Mouse (Mus musculus) limb, embryonic 12.5 days (tissue): ENCODE data around the gene Trmt44. TPM values are rescaled to one million over a fixed set of nuclear protein-coding genes. Genes with fewer than 3 reads are reported as not detected.

ENCODE experiments used
- ATAC-seq: fragments of 200-750 bp; cut with Nextera tagmentation; 2 replicates; pipeline ENCODE4 v1.8.0; 2017; ENCODE audit warnings: low read depth, moderate TSS enrichment; ENCODE audit not compliant: insufficient number of reproducible peaks, insufficient read depth, low FRiP score, low TSS enrichment
- H3K27ac ChIP-seq: fragments of 300-500 bp; sonication (generic); 2 replicates; pipeline ENCODE4 v1.5.1; 2016; ENCODE audit warnings: mild to moderate bottlenecking, moderate library complexity
- H3K27me3 ChIP-seq: fragments of 300-500 bp; sonication (generic); 2 replicates; pipeline ENCODE4 v1.6.1; 2016; ENCODE audit warnings: mild to moderate bottlenecking, moderate library complexity
- H3K36me3 ChIP-seq: fragments of 300-500 bp; sonication (generic); 2 replicates; pipeline ENCODE4 v1.6.1; 2016; ENCODE audit warnings: mild to moderate bottlenecking, moderate library complexity
- H3K4me1 ChIP-seq: fragments of 300-500 bp; sonication (generic); replicated peaks from 2 replicates; pipeline ENCODE4 v1.6.1; 2016
- H3K4me2 ChIP-seq: fragments of 300-500 bp; sonication (generic); 2 replicates; pipeline ENCODE4 v1.6.1; 2016; ENCODE audit warnings: mild to moderate bottlenecking, moderate library complexity
- H3K4me3 ChIP-seq: fragments of 300-500 bp; sonication (generic); replicated peaks from 2 replicates; pipeline ENCODE4 v1.5.1; 2016; ENCODE audit warnings: mild to moderate bottlenecking
- H3K9ac ChIP-seq: fragments of 300-500 bp; sonication (generic); replicated peaks from 2 replicates; pipeline ENCODE4 v1.6.1; 2016; ENCODE audit warnings: mild to moderate bottlenecking, moderate library complexity
- H3K9me3 ChIP-seq: fragments of 300-500 bp; sonication (generic); 2 replicates; pipeline ENCODE4 v1.6.1; 2016; ENCODE audit warnings: mild to moderate bottlenecking, moderate library complexity
- WGBS: fragments of 180-500 bp; shearing (Covaris S2); methylation state at CpG from one replicate; pipeline ENCODE4 v1.1.7; 2016; 5-methylcytosine and 5-hydroxymethylcytosine counted together
- polyA plus RNA-seq: library from polyadenylated mRNA; unstranded; fragments of >200 nt; fragmentation: Nextera tagmentation; extraction: Ambion mirVana; gene quantifications from 2 replicates; pipeline ENCODE4 v1.2.1, GENCODE M21; 2016

Trmt44 gene
- polyA plus RNA-seq, 1 experiment from 2014 or later, result 10.0 TPM

DNA sequence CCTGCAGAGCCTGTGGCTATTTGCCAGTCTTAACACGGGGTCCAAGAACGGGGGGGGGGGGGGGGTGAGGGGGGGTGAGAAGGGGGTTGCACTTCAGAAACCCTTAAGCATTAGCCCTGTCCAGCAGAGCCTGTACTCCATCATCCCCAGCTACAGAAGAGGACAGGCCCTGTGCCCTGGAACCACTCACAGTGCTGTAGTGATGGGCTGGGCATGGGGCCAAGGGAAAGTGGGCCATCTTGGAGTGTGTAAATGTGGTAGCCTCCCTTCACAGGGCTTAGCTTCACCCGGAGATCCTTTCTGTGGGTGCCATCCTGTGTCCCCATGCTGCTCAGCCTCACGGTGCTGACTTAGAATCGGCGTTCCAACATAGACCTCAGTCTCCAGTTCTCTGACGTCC lies 32.9 kb upstream of the Trmt44 start:
- no peaks in the 10 kb centered on the region for H3K9me3 ChIP-seq
- peaks cover 39% of the 10 kb centered on the region for H3K4me1 ChIP-seq
- no peak overlapping the region for H3K9ac ChIP-seq
- no peak overlapping the region for H3K4me2 ChIP-seq
- H3K36me3 ChIP-seq, result peaks cover 29% of the 10 kb centered on the region; the same call in 1 of the 2 replicates
- no peak for ATAC-seq
- H3K4me3 ChIP-seq, result no peak overlapping the region
- 88% methylated on average over 5 of the region's 7 CpGs for WGBS
- peak overlapping the region; percentile 85 for H3K27ac ChIP-seq
- no peaks in the 10 kb centered on the region for H3K27me3 ChIP-seq

DNA sequence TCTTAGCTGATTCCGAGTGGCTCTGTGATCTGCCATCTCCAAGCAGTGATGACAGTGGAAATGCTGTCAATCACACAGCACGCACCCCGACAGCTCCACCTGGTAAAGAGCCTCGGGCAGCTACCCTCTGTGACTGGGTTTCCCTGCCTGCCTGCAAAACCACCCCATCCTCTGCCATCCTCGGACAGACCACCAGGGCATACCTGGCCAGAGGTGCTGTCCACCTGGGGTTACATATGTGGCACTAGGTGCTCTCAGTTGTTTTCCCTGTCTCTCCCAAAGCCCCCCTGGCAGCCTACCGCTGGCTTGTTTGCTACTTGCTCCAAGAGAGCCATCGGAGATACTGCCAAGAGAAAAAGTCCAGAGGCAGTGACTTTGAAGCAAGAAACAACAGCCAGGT lies 31.9 kb upstream of the Trmt44 start:
- WGBS, result 89% methylated on average over 7 of the region's 7 CpGs
- ATAC-seq, result no peak
- no peaks in the 10 kb centered on the region for H3K9me3 ChIP-seq
- H3K4me2 ChIP-seq, result no peak overlapping the region
- 0 out of 2 replicates have a peak overlapping the region, but pooled peaks have one; percentile 0 for H3K9ac ChIP-seq
- peaks cover 38% of the 10 kb centered on the region; the same call in 1 of the 2 replicates for H3K36me3 ChIP-seq
- H3K4me1 ChIP-seq, result peaks cover 39% of the 10 kb centered on the region
- H3K27me3 ChIP-seq, result no peaks in the 10 kb centered on the region
- no peak overlapping the region for H3K4me3 ChIP-seq
- H3K27ac ChIP-seq, result no peak overlapping the region

DNA sequence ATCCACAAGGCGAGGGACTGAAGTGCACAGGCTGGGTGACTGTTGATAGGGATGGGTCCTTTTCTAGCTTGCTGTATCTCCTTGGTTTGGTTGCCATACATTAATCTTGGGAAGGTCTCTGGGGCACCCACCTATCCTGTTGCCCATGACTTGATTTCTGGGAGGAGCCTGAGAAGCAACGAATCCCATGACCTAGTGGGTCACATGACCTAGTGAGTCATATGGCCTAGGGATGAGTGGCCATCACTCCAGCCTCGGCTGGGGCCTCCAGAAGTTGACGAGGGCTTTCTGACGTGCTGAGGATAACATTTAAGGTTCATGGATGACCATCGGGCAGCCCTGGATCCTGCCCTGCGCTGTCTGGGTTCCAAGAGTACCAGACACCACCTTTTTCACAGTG lies 30.5 kb upstream of the Trmt44 start:
- Histone ChIP-seq H3K36me3 (peaks cover 52% of the 10 kb centered on the region), H3K9me3 (no peaks in the 10 kb centered on the region), H3K4me1 (peaks cover 29% of the 10 kb centered on the region), H3K4me3 (no peak overlapping the region), H3K9ac (no peak overlapping the region), H3K27ac (no peak overlapping the region), H3K27me3 (no peaks in the 10 kb centered on the region), H3K4me2 (no peak overlapping the region)
- 75% methylated on average over 7 of the region's 7 CpGs for WGBS
- no peak for ATAC-seq

DNA sequence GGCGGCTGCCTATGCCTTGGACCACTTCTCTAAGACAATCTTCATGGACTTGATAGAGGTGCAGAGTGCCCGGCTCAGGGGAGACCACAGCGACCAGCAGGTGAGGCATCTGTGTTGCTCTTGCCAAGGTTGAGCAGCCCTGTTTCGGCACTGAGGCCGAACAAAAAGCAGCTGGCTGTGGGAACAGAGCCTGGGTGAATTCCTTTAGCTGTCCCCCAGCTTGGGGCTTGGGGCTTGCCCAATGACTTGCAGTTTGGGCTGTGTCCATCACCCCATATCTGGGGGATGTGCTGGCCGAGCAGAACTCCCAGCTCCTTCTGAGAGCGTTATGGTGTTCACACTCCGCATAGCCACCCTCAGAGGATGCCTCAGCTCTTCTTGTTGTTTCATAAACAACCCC lies 26.7 kb upstream of the Trmt44 start:
- Histone ChIP-seq H3K4me1 (no peaks in the 10 kb centered on the region), H3K36me3 (peaks cover 74% of the 10 kb centered on the region), H3K4me3 (no peak overlapping the region), H3K27me3 (no peaks in the 10 kb centered on the region), H3K9me3 (peaks cover 6% of the 10 kb centered on the region; the same call in 1 of the 2 replicates), H3K27ac (no peak overlapping the region), H3K9ac (no peak overlapping the region), H3K4me2 (no peak overlapping the region)
- 90% methylated on average over 8 of the region's 8 CpGs for WGBS
- no peak for ATAC-seq

DNA sequence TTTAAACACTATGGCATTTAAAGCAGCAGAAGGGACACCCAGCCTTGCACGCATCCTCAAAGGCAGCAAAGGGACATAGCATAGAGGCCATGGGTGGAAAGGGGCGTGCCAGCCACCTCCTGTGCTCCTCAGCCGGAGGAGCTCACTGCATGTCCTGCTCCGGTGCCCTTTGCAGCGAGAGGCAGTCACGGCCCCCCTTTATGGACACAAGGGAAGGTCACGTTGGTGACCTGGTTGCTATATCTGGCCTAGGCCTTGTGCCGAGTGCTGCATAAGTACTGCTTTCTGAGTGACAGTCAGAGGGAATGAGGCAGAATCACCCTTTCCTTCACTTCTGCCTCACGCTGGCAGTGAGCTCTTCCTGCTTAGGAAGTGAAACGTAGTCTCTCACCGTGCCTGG lies 25.4 kb upstream of the Trmt44 start:
- Histone ChIP-seq H3K9ac (no peak overlapping the region), H3K27ac (no peak overlapping the region), H3K4me1 (no peaks in the 10 kb centered on the region), H3K27me3 (no peaks in the 10 kb centered on the region), H3K36me3 (peaks cover 72% of the 10 kb centered on the region), H3K9me3 (peaks cover 6% of the 10 kb centered on the region; the same call in 1 of the 2 replicates), H3K4me2 (no peak overlapping the region), H3K4me3 (no peak overlapping the region)
- ATAC-seq, result no peak
- WGBS, result 83% methylated on average over 11 of the region's 11 CpGs

DNA sequence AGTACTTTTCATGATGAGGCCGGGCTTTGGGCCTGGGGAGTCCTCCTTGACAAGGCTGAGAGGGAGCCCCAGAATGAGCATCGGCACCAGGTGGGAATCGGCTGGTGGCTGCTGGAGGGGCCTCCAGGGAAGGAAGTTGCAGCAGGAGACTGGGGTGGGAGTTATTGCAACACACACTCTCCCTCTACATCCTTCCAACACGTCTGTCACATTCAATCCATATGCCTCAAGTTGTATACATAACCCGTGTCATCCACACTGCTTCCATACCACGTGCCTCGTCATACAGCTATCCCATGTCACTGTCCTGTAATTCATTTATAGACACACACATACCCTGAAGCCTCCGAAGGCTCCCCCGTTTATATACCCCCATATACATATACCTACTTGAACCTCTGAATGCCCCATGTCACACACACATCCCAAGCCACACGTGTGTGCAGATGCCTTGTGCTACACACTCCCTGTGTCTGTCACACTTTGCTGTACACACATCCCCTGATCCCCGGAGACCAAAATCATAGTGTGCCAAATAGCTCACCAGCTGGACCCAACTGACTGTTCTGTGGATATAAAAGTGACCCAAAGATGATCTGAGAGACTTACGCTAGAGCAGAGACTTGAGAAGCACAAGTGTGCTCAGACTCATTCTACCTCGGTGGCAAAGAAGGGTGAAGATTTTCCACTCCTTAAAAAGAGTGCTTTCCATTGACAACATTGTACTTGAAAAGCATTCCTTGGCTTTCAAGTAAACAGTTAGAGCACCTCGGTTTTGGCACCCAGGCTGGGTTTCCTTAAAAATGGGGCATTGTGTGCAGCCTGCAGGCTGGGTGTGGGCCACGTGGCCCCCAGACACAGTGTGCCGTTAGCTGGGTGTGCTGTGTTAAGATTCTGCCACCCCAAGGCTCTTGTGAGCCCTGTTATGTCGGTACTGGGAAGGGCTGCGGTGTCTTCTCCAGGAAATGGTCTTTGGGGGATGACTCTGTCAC lies 21.6 kb upstream of the Trmt44 start:
- H3K36me3 ChIP-seq, result peaks cover 77% of the 10 kb centered on the region
- H3K4me3 ChIP-seq, result no peak overlapping the region
- H3K9me3 ChIP-seq, result peaks cover 6% of the 10 kb centered on the region; the same call in 1 of the 2 replicates
- no peak overlapping the region for H3K9ac ChIP-seq
- 86% methylated on average over 18 of the region's 18 CpGs for WGBS
- H3K27ac ChIP-seq, result no peak overlapping the region
- no peak for ATAC-seq
- no peaks in the 10 kb centered on the region for H3K4me1 ChIP-seq
- no peak overlapping the region for H3K4me2 ChIP-seq
- H3K27me3 ChIP-seq, result no peaks in the 10 kb centered on the region

DNA sequence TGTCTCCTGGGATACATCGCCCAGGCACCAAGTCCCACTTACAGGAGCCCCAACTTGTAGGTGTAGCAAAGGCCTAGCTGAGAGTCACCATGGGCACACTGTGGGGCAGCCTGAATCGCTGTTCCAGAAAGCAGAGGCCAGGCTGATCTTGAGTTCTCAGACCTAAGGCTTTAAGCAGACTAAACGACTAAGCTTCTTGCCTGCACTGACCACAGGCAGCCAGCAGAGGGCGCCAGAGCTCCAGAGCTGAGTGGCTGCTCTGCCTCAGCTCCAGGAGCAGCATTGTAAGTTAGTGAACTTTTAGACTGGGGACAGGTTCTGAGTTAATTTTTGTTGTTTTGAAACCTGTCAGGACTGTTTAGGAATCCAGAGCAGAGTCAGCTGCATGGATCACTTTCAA lies 20.8 kb upstream of the Trmt44 start:
- 24% methylated on average over 4 of the region's 4 CpGs for WGBS
- Histone ChIP-seq H3K9me3 (peaks cover 10% of the 10 kb centered on the region; the same call in 1 of the 2 replicates), H3K9ac (no peak overlapping the region), H3K4me1 (no peaks in the 10 kb centered on the region), H3K4me3 (no peak overlapping the region), H3K27me3 (no peaks in the 10 kb centered on the region), H3K27ac (no peak overlapping the region), H3K4me2 (no peak overlapping the region), H3K36me3 (peaks cover 78% of the 10 kb centered on the region)
- no peak for ATAC-seq

DNA sequence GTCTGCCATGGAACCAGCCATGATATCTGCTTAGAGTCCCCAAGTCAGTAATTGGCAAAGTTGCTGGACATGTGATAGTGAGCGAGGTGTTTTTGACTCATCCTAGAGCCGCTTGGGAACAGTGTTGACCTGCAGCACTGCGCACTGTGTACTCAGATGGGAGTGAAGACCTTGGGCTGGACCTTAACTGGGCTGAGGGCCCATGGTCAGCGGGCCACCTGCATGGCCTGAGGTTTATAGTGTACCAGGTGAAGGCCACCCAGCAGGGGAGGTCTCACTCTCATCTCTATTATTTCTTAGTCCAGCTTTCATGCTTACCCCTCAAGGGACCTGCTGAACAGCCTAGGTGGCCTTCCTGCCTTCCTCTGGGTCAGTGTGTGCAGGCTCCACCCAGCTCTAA lies 19.9 kb upstream of the Trmt44 start:
- no peak overlapping the region for H3K27ac ChIP-seq
- no peaks in the 10 kb centered on the region for H3K27me3 ChIP-seq
- no peak overlapping the region for H3K9ac ChIP-seq
- peaks cover 10% of the 10 kb centered on the region; the same call in 1 of the 2 replicates for H3K9me3 ChIP-seq
- no peak for ATAC-seq
- 89% methylated on average over 4 of the region's 4 CpGs for WGBS
- peaks cover 78% of the 10 kb centered on the region for H3K36me3 ChIP-seq
- H3K4me1 ChIP-seq, result no peaks in the 10 kb centered on the region
- no peak overlapping the region for H3K4me3 ChIP-seq
- H3K4me2 ChIP-seq, result no peak overlapping the region

DNA sequence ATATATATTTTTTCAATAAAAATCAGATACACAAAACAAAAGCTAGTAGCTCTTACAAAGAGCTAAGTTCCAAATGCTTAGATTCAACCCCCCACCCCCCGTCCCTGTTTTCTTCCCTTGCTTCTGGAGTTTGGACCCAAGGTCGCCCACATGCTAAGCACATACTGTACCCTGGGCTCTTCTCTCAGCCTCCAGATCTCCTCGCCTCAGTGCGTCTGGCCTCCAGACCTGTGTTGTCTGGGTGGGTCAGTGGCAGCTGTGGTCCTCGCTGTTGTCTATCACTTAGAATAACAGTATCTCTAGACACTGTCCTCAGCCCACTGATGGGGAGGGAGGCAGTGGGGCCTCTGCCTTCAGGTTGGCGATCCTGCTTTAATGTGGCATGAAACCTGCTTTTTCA lies 18.4 kb upstream of the Trmt44 start:
- Histone ChIP-seq H3K4me1 (no peaks in the 10 kb centered on the region), H3K9me3 (peaks cover 4% of the 10 kb centered on the region; the same call in 1 of the 2 replicates), H3K4me3 (no peak overlapping the region), H3K4me2 (no peak overlapping the region), H3K36me3 (peaks cover 80% of the 10 kb centered on the region), H3K27me3 (no peaks in the 10 kb centered on the region), H3K27ac (no peak overlapping the region), H3K9ac (no peak overlapping the region)
- WGBS, result 84% methylated on average over 6 of the region's 6 CpGs
- no peak for ATAC-seq

DNA sequence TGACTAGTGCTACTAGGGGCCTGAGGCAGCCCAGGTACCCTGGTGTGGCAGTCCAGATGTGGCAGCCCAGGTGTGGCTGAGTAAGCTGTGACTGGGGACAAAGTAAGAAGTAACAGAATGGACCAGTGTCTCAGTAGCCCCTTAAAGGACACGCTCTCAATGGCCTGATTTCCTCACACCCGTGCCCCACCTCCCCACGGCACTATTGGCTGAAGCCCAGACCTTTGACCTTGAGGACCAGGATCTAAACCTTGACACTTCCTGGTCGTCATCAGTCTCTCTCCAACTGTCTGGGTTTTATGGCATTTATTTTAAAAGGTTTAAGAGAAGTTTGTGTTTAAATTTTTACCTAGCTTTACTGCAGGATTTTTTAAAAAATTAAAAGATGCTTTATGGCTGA lies 18.0 kb upstream of the Trmt44 start:
- H3K4me3 ChIP-seq, result no peak overlapping the region
- no peaks in the 10 kb centered on the region for H3K4me1 ChIP-seq
- 59% methylated on average over 4 of the region's 4 CpGs for WGBS
- no peak for ATAC-seq
- no peak overlapping the region for H3K9ac ChIP-seq
- peaks cover 4% of the 10 kb centered on the region; the same call in 1 of the 2 replicates for H3K9me3 ChIP-seq
- no peak overlapping the region for H3K4me2 ChIP-seq
- no peaks in the 10 kb centered on the region for H3K27me3 ChIP-seq
- no peak overlapping the region for H3K27ac ChIP-seq
- H3K36me3 ChIP-seq, result peaks cover 76% of the 10 kb centered on the region

DNA sequence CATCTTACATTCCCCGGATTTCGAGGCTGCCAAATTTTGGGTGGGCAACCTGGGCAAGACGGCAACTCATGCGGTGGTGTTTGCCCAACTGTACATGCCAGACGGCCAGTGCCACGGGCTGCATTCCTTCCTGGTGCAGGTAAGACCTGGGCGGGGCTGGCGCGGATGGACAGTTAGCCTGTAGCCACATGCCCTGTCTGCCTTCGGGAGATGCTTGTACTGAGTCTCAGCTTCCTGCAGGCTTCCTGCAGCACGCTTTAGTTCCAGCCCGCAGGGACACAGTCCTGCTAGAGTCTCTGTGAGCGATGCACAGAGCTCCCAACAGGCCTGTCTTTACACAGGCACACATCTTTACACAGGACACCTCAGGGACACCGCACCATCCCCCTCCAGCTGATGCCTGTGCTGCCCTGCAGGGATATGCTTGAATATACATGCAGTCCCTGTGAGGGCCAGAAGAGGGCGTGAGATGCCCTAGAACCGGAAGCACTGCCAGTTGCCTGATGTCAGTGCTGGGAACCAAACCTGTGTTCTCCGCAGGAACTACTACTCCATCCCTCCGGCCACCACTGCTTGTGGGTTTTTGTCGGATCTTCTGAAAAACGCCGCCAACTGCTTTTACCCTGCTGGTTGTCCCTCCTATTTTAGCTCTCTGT lies 17.3 kb upstream of the Trmt44 start:
- Histone ChIP-seq H3K4me3 (no peak overlapping the region), H3K27ac (no peak overlapping the region), H3K4me2 (no peak overlapping the region), H3K27me3 (no peaks in the 10 kb centered on the region), H3K9ac (no peak overlapping the region), H3K36me3 (peaks cover 70% of the 10 kb centered on the region), H3K9me3 (peaks cover 4% of the 10 kb centered on the region; the same call in 1 of the 2 replicates), H3K4me1 (no peaks in the 10 kb centered on the region)
- no peak for ATAC-seq
- 79% methylated on average over 21 of the region's 21 CpGs for WGBS
